Mouse (Mus musculus) CH12.LX (cell line): Measurements from ENCODE around the gene Gamt.

Experiments
- CHD1 ChIP-seq: IDR thresholded peaks from 2 replicates; pipeline ENCODE4 v1.6.1; 2012; ENCODE audit warnings: low read depth, low read length, improper control_type of control experiment, inconsistent platforms
- CTCF ChIP-seq, 2 experiments: IDR thresholded peaks in 1 of 2; conservative IDR thresholded peaks in 1 of 2; 2 replicates each; pipeline ENCODE4 v1.5.1; 2011 to 2012; ENCODE audit warnings: low read depth in 2 of 2, low read length in 2 of 2, improper control_type of control experiment in 1 of 2, inconsistent platforms in 1 of 2, mild to moderate bottlenecking in 1 of 2, moderate library complexity in 1 of 2
- E2F4 ChIP-seq: IDR thresholded peaks from 2 replicates; pipeline ENCODE4 v1.6.1; 2011; ENCODE audit warnings: low read depth, low read length, improper control_type of control experiment; ENCODE audit not compliant: insufficient replicate concordance
- ETS1 ChIP-seq: conservative IDR thresholded peaks from 2 replicates; pipeline ENCODE4 v1.6.1; 2012; ENCODE audit warnings: low read depth, mild to moderate bottlenecking, inconsistent platforms, low read length, improper control_type of control experiment, moderate library complexity
- GABPA ChIP-seq: IDR thresholded peaks from 2 replicates; pipeline ENCODE4 v1.6.1; 2012; ENCODE audit warnings: low read depth, low read length, improper control_type of control experiment, inconsistent platforms; ENCODE audit not compliant: insufficient replicate concordance
- IRF4 ChIP-seq: IDR thresholded peaks from 2 replicates; pipeline ENCODE4 v1.6.1; 2014; ENCODE audit warnings: low read depth, mild to moderate bottlenecking, inconsistent platforms, low read length, improper control_type of control experiment
- MAFK ChIP-seq: IDR thresholded peaks from 2 replicates; pipeline ENCODE4 v1.6.1; 2011; ENCODE audit warnings: low read length, improper control_type of control experiment; ENCODE audit not compliant: insufficient replicate concordance
- POLR2A ChIP-seq: IDR thresholded peaks from 2 replicates; pipeline ENCODE4 v1.6.1; 2011; ENCODE audit warnings: low read depth, mild to moderate bottlenecking, improper control_type of control experiment, low read length
- POLR2AphosphoS2 ChIP-seq: IDR thresholded peaks from 2 replicates; pipeline ENCODE4 v1.6.1; 2011; ENCODE audit warnings: low read depth, low read length, improper control_type of control experiment
- SMC3 ChIP-seq: IDR thresholded peaks from 2 replicates; pipeline ENCODE4 v1.6.1; 2011; ENCODE audit warnings: low read depth, low read length, improper control_type of control experiment
- TBP ChIP-seq: conservative IDR thresholded peaks from 2 replicates; pipeline ENCODE4 v1.6.1; 2011; ENCODE audit warnings: low read depth, low read length, improper control_type of control experiment

- no peak for TF ChIP-seq CTCF (conservative IDR thresholded peaks at IDR 0.05 in 1 of 2, IDR thresholded peaks at IDR 0.05 in 1 of 2; ENCODE audit: low read depth in 2 of 2, low read length in 2 of 2)
- TF ChIP-seq E2F4, result no peak
- TF ChIP-seq GABPA, result no peak
- no peak for TF ChIP-seq CHD1
- no peak for TF ChIP-seq ETS1
- no peak for TF ChIP-seq POLR2A
- TF ChIP-seq POLR2AphosphoS2, result no peak
- TF ChIP-seq MAFK, result no peak
- TF ChIP-seq SMC3, result no peak
- TF ChIP-seq IRF4, result no peak
- no peak for TF ChIP-seq TBP
Measured at GRCm38 (mm10) chr10:80252011-80252410, 8.8 kb downstream of the Gamt start.
